Mouse (Mus musculus): ENCODE results near the gene Thtpa. TPM values are rescaled to one million over a fixed set of nuclear protein-coding genes. Genes with fewer than 3 reads are reported as not detected.

The Thtpa gene
- polyA plus RNA-seq, 1 experiment from 2014 or later: 19.2 TPM

DNA sequence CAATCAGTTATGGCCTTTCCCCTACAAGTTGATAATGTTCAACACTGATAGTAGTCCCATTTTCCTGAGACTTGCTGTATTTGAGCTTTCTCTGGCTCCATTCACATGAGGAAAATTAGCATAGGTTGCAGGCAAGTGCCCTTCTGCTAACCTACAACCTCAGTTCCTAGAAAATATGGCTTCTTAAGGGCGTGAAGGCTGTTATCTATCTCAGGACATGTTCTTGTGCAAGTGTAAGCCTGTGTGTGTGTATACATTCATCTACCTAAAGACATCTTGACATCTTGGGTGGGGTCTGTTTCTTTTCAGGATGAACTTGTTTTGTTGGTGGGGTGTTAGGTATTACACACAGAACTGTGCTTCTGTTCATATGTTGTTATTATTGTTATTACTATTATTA, 35.6 kb upstream of the Thtpa start:
- DNase-seq: no peak
- WGBS: 64% methylated on average over 1 of the region's 1 CpGs
- H3K4me2 ChIP-seq: no peak overlapping the region

DNA sequence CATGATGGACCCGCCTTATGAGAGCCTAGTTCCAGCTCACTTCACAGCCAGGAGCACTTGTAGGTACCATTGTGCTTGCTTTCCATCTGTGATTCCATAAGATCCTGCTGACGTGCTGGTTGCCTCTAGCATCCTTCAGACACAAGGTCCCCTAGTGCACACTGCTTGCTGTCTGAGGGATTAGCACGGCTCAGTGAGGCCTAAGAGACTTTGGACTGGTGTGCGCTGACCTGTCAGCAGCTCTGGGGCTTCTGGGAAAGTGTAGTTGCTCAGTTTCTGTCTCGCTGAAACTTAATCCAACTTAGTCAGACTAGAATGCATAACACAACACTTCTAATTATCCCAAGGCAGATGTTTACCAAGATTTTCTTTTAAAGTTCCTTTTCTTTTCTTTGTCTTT, 34.7 kb upstream of the Thtpa start:
- Histone ChIP-seq H3K4me3 (ENCODE audit: low read depth, low read length) (no peak overlapping the region), H3K9me3 (ENCODE audit: low read depth, low read length) (no peaks in the 10 kb centered on the region), H3K4me1 (ENCODE audit: insufficient read depth) (peaks cover 6% of the 10 kb centered on the region; the same call in 1 of the 2 replicates), H3K9ac (no peak overlapping the region), H3K36me3 (ENCODE audit: insufficient read depth) (no peaks in the 10 kb centered on the region), H3K27me3 (ENCODE audit: insufficient read depth, low read length) (no peaks in the 10 kb centered on the region), H3K27ac (ENCODE audit: low read depth) (no peak overlapping the region), H3K4me2 (no peak overlapping the region)
- 64% methylated on average over 5 of the region's 5 CpGs for WGBS
- ATAC-seq (ENCODE audit: insufficient read depth) (no peak), DNase-seq (no peak)
- TF ChIP-seq CTCF (IDR thresholded peaks at IDR 0.05; ENCODE audit: low read depth): no peak

More for the DNA sequence above, 35.6 kb upstream of the Thtpa start:
- Histone ChIP-seq H3K4me3 (ENCODE audit: low read depth, low read length) (no peak overlapping the region), H3K4me1 (ENCODE audit: insufficient read depth) (peaks cover 6% of the 10 kb centered on the region; the same call in 1 of the 2 replicates), H3K27ac (ENCODE audit: low read depth) (no peak overlapping the region), H3K9ac (no peak overlapping the region), H3K36me3 (ENCODE audit: insufficient read depth) (no peaks in the 10 kb centered on the region), H3K27me3 (ENCODE audit: insufficient read depth, low read length) (no peaks in the 10 kb centered on the region), H3K9me3 (ENCODE audit: low read depth, low read length) (no peaks in the 10 kb centered on the region)
- no peak for ATAC-seq (ENCODE audit: insufficient read depth)
- TF ChIP-seq CTCF (IDR thresholded peaks at IDR 0.05; ENCODE audit: low read depth): no peak

GRCm38 (mm10) chr14:55061845-55062244, 32.7 kb upstream of the Thtpa start:
- peaks cover 6% of the 10 kb centered on the region; the same call in 1 of the 2 replicates for H3K4me1 ChIP-seq (ENCODE audit: insufficient read depth)
- TF ChIP-seq CTCF (IDR thresholded peaks at IDR 0.05; ENCODE audit: low read depth): no peak
- 43% methylated on average over 7 of the region's 7 CpGs for WGBS
- no peaks in the 10 kb centered on the region for H3K9me3 ChIP-seq (ENCODE audit: low read depth, low read length)
- H3K9ac ChIP-seq: no peak overlapping the region
- H3K27me3 ChIP-seq (ENCODE audit: insufficient read depth, low read length): no peaks in the 10 kb centered on the region
- H3K27ac ChIP-seq (ENCODE audit: low read depth): no peak overlapping the region
- no peak overlapping the region for H3K4me2 ChIP-seq
- no peak overlapping the region for H3K4me3 ChIP-seq (ENCODE audit: low read depth, low read length)
- H3K36me3 ChIP-seq (ENCODE audit: insufficient read depth): no peaks in the 10 kb centered on the region; the same call in 1 of the 2 replicates
- no peak for DNase-seq
- ATAC-seq (ENCODE audit: insufficient read depth): no peak

DNA sequence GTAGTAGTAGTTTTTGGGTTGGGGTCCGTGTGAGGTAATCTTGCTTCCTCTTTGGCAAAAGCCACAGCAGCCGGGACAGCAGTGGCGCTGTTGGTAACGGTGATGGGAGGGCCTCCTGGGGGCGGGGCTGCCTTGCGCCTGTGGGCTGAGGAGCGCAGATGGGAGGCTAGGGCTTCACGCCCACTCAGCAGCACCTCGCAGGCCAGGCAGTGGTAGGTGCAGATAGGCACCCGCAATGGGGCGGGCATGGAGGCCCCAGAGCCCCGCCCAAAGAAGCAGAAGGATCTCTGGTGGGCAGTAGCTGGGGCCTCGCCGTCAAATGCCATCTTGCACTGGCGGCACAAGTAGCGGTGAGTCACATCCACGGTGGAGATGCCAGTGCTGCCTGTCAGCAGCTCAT, 32.0 kb upstream of the Thtpa start:
- no peaks in the 10 kb centered on the region for H3K9me3 ChIP-seq (ENCODE audit: low read depth, low read length)
- peak overlapping the region; percentile 9 for H3K4me3 ChIP-seq (ENCODE audit: low read depth, low read length)
- no peaks in the 10 kb centered on the region for H3K27me3 ChIP-seq (ENCODE audit: insufficient read depth, low read length)
- WGBS: 13% methylated on average over 17 of the region's 17 CpGs
- no peak overlapping the region; the same call in 1 of the 2 replicates for H3K9ac ChIP-seq
- H3K4me1 ChIP-seq (ENCODE audit: insufficient read depth): peaks cover 6% of the 10 kb centered on the region; the same call in 1 of the 2 replicates
- no peaks in the 10 kb centered on the region; the same call in 1 of the 2 replicates for H3K36me3 ChIP-seq (ENCODE audit: insufficient read depth)
- peak overlapping the region; percentile 52 for H3K4me2 ChIP-seq
- no peak for TF ChIP-seq CTCF (IDR thresholded peaks at IDR 0.05; ENCODE audit: low read depth)
- DNase-seq (peak; percentile 62), ATAC-seq (ENCODE audit: insufficient read depth) (peak; percentile 87)
- no peak overlapping the region for H3K27ac ChIP-seq (ENCODE audit: low read depth)

DNA sequence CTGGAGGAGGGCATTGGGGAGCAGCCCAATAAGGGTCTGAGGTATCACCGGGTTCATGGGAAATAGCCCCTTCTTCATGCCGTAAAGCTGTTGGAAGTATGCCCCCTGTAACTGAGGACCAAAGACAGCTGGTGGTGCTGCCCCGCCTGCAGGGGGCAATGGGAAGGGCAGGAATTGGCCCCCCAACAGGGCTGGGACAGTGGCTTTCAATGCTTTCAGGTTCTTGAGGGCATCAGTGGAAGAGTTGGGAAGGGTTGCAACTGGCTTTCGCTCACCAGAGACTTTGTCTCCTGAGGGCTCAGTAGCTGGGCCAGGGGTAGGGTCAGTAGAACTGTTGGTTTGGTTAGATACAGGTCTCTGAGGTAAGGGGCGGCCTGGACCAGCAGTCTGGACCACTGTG, 31.5 kb upstream of the Thtpa start:
- H3K27ac ChIP-seq (ENCODE audit: low read depth): no peak overlapping the region
- no peak for TF ChIP-seq CTCF (IDR thresholded peaks at IDR 0.05; ENCODE audit: low read depth)
- no peaks in the 10 kb centered on the region for H3K9me3 ChIP-seq (ENCODE audit: low read depth, low read length)
- 80% methylated on average over 5 of the region's 5 CpGs for WGBS
- no peaks in the 10 kb centered on the region for H3K27me3 ChIP-seq (ENCODE audit: insufficient read depth, low read length)
- ATAC-seq (ENCODE audit: insufficient read depth): no peak
- H3K4me2 ChIP-seq: peak overlapping the region; percentile 52
- H3K4me3 ChIP-seq (ENCODE audit: low read depth, low read length): peak overlapping the region; percentile 9; the same call in 1 of the 2 replicates
- peaks cover 6% of the 10 kb centered on the region; the same call in 1 of the 2 replicates for H3K4me1 ChIP-seq (ENCODE audit: insufficient read depth)
- H3K9ac ChIP-seq: no peak overlapping the region
- no peak for DNase-seq
- H3K36me3 ChIP-seq (ENCODE audit: insufficient read depth): no peaks in the 10 kb centered on the region; the same call in 1 of the 2 replicates

GRCm38 (mm10) chr14:55063581-55064381, 30.8 kb upstream of the Thtpa start:
- peak overlapping the region; percentile 9; the same call in 1 of the 2 replicates for H3K4me3 ChIP-seq (ENCODE audit: low read depth, low read length)
- H3K36me3 ChIP-seq (ENCODE audit: insufficient read depth): no peaks in the 10 kb centered on the region; the same call in 1 of the 2 replicates
- H3K27ac ChIP-seq (ENCODE audit: low read depth): no peak overlapping the region
- DNase-seq: no peak
- H3K4me2 ChIP-seq: peak overlapping the region; percentile 52; the same call in 1 of the 2 replicates
- whole genome bisulfite sequencing: 76% methylated on average over 22 of the region's 22 CpGs
- ATAC-seq (ENCODE audit: insufficient read depth): no peak
- TF ChIP-seq CTCF (IDR thresholded peaks at IDR 0.05; ENCODE audit: low read depth): no peak
- H3K9ac ChIP-seq: no peak overlapping the region
- no peaks in the 10 kb centered on the region for H3K27me3 ChIP-seq (ENCODE audit: insufficient read depth, low read length)
- H3K4me1 ChIP-seq (ENCODE audit: insufficient read depth): peaks cover 6% of the 10 kb centered on the region; the same call in 1 of the 2 replicates
- H3K9me3 ChIP-seq (ENCODE audit: low read depth, low read length): no peaks in the 10 kb centered on the region

All from lung, embryonic 14.5 days (tissue).